In the genomic region with DNA sequence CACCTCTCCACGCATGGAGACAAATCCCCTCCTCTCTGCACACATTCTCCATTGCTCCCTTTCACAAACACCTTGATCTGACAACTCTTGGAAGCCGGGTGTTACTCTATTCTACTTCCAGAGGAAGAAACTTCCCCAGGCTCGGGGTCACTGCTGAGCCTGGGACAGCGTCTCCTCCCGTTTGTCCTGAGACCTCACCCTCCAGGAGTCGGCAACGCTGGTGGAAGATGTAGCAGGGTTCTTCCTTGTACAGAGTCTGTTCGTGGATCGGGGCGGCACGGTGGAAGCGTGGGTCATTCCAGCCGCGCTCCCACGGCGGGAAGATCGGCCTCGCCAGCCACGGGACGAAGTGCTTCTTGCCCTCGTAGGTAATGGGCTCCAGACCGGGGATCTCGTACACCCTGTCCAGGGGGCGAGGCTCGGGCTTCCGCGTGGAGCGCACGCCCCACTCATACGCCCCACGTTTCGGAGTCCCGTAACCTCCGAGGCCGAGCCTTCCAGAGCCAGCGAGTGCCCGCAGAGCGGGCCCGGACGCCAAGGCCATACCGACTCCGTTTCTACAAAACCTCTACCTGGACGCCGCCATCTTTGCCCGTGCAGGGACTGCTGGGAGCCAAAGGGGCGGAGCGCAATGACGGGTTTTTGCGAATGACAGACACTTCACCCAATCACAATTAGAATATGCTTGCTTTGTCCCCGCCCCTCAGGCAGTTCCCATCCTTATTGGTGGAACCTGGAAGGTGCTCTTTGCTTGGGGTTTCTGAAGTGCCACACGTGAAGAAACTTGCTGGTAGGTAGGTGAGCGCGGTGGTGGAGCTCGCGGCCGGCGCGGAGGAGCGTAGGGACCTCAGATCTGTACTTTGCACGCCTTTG, we compare ENCODE assay signal across 8 mouse cellular contexts. TPM values are rescaled to one million over a fixed set of nuclear protein-coding genes. Genes with fewer than 3 reads are reported as not detected.
DNase-seq lines count a peak whose midpoint lies in the region; ATAC-seq lines count a peak whose summit lies in the region.

A gene (minus strand): TSS at position 617 of the 873 bp plus-strand sequence.
A gene (plus strand): TSS at position 737 of the 873 bp plus-strand sequence.

- peaks cover 32% of the 10 kb centered on the region for H3K36me3 ChIP-seq in heart, embryonic 13.5 days
- peaks cover 34% of the 10 kb centered on the region for H3K36me3 ChIP-seq in liver, embryonic 12.5 days
- H3K36me3 ChIP-seq in stomach, embryonic 15.5 days = peaks cover 21% of the 10 kb centered on the region

- ATAC-seq in heart, embryonic 13.5 days (ENCODE audit: extremely low read depth, insufficient number of reproducible peaks, low FRiP score, low TSS enrichment) = peak; percentile 96
- peak; percentile 97 for ATAC-seq in liver, embryonic 12.5 days
- ATAC-seq in stomach, embryonic 15.5 days (ENCODE audit: insufficient read depth, low FRiP score, low read depth) = peak; percentile 99

- peak within 1 kb of the TSS; percentile 99 for H3K4me2 ChIP-seq in heart, embryonic 13.5 days
- H3K4me2 ChIP-seq in liver, embryonic 12.5 days = peak within 1 kb of the TSS; percentile 94
- peak within 1 kb of the TSS; percentile 99 for H3K4me2 ChIP-seq in stomach, embryonic 15.5 days

- peak within 1 kb of the TSS; percentile 88 for H3K9ac ChIP-seq in heart, embryonic 13.5 days
- H3K9ac ChIP-seq in liver, embryonic 12.5 days = peak within 1 kb of the TSS; percentile 83
- H3K9ac ChIP-seq in stomach, embryonic 15.5 days = peak within 1 kb of the TSS; percentile 69

- H3K4me3 ChIP-seq in brown adipose tissue, adult 24 weeks (ENCODE audit: insufficient read depth, low read depth, low read length) = peak within 1 kb of the TSS; percentile 84
- peak within 1 kb of the TSS; percentile 75 for H3K4me3 ChIP-seq in heart, embryonic 13.5 days
- peak within 1 kb of the TSS; percentile 80 for H3K4me3 ChIP-seq in liver, embryonic 12.5 days
- peak within 1 kb of the TSS; percentile 81 for H3K4me3 ChIP-seq in stomach, embryonic 15.5 days (replicated peaks)

- peaks cover 4% of the 10 kb centered on the region; the same call in 1 of the 2 replicates for H3K4me1 ChIP-seq in brown adipose tissue, adult 24 weeks (ENCODE audit: control insufficient read depth, insufficient read depth, insufficient read length, low read length)
- H3K4me1 ChIP-seq in heart, embryonic 13.5 days = peaks cover 18% of the 10 kb centered on the region
- peaks cover 33% of the 10 kb centered on the region for H3K4me1 ChIP-seq in liver, embryonic 12.5 days
- H3K4me1 ChIP-seq in stomach, embryonic 15.5 days = peaks cover 8% of the 10 kb centered on the region; the same call in 1 of the 2 replicates

- peaks cover 11% of the 10 kb centered on the region; the same call in 1 of the 2 replicates for H3K27me3 ChIP-seq in heart, embryonic 13.5 days (replicated peaks)
- H3K27me3 ChIP-seq in liver, embryonic 12.5 days (replicated peaks) = no peaks in the 10 kb centered on the region
- H3K27me3 ChIP-seq in stomach, embryonic 15.5 days (replicated peaks) = no peaks in the 10 kb centered on the region

- peak within 1 kb of the TSS; percentile 51 for H3K27ac ChIP-seq in brown adipose tissue, adult 24 weeks (replicated peaks; ENCODE audit: low read depth, low read length)
- peak within 1 kb of the TSS; percentile 44; the same call in 1 of the 2 replicates for H3K27ac ChIP-seq in heart, embryonic 13.5 days (replicated peaks)
- H3K27ac ChIP-seq in liver, embryonic 12.5 days = peak within 1 kb of the TSS; percentile 57; the same call in 1 of the 2 replicates
- H3K27ac ChIP-seq in stomach, embryonic 15.5 days = peak within 1 kb of the TSS; percentile 57; the same call in 1 of the 2 replicates

- peak; percentile 97 for DNase-seq in CD4-positive, CD25-positive, alpha-beta regulatory T cell, adult 2 months (ENCODE audit: low read depth, low spot score)
- DNase-seq in fat pad, adult 2 months (ENCODE audit: extremely low read depth, low read depth, low spot score) = peak; percentile 87
- peak; percentile 95 for DNase-seq in kidney, postnatal 10 days
- DNase-seq in natural killer cell, adult 2 months (ENCODE audit: low spot score in 2 of 2) = peak; percentile 97

- H3K9me3 ChIP-seq in heart, embryonic 13.5 days = no peaks in the 10 kb centered on the region
- no peaks in the 10 kb centered on the region for H3K9me3 ChIP-seq in liver, embryonic 12.5 days (replicated peaks)
- H3K9me3 ChIP-seq in stomach, embryonic 15.5 days = no peaks in the 10 kb centered on the region

- under 1% methylated on average over 60 of the region's 60 CpGs for WGBS in heart, embryonic 13.5 days
- WGBS in liver, embryonic 12.5 days (ENCODE audit: insufficient replicate concordance) = under 1% methylated on average over 60 of the region's 60 CpGs
- under 1% methylated on average over 60 of the region's 60 CpGs for WGBS in stomach, embryonic 15.5 days

RNA-seq across cellular contexts. Expression of the first gene that starts in this region (rescaled TPM):
- 104 and 107 TPM in 2 replicates for polyA plus RNA-seq in brown adipose tissue, adult 24 weeks (2012; ENCODE audit: insufficient read depth, insufficient read length, missing spikeins)
- polyA plus RNA-seq in heart, embryonic 13.5 days (2015; fragmentation: Nextera tagmentation; extraction: Ambion mirVana) = 86.4 and 91.1 TPM in 2 replicates
- polyA plus RNA-seq in liver, embryonic 12.5 days (2016; fragmentation: Nextera tagmentation; extraction: Ambion mirVana) = 77.0 and 79.9 TPM in 2 replicates
- 89.8 and 100 TPM in 2 replicates for polyA plus RNA-seq in stomach, embryonic 15.5 days (2015; fragmentation: Nextera tagmentation; extraction: Ambion mirVana)

RNA-seq across cellular contexts. Expression of the second gene that starts in this region (rescaled TPM):
- polyA plus RNA-seq in brown adipose tissue, adult 24 weeks (2012; ENCODE audit: insufficient read depth, insufficient read length, missing spikeins) = 5.2 and 12.3 TPM in 2 replicates
- 4.3 and 4.6 TPM in 2 replicates for polyA plus RNA-seq in heart, embryonic 13.5 days (2015; fragmentation: Nextera tagmentation; extraction: Ambion mirVana)
- 3.9 and 4.1 TPM in 2 replicates for polyA plus RNA-seq in liver, embryonic 12.5 days (2016; fragmentation: Nextera tagmentation; extraction: Ambion mirVana)
- 6.1 and 7.5 TPM in 2 replicates for polyA plus RNA-seq in stomach, embryonic 15.5 days (2015; fragmentation: Nextera tagmentation; extraction: Ambion mirVana)

Comparison
In these comparisons a context has a peak if more than half of its experiments do, and no peak if none do; other contexts are left out.
1. Peak in every context shown above with its lines: DNase-seq, ATAC-seq, H3K4me3 ChIP-seq and H3K27ac ChIP-seq.